Mouse (Mus musculus): ENCODE results near the gene Bloc1s5. TPM values are rescaled to one million over a fixed set of nuclear protein-coding genes. Genes with fewer than 3 reads are reported as not detected.

The Bloc1s5 gene
- polyA plus RNA-seq, 1 experiment, result 11.3 TPM

DNA sequence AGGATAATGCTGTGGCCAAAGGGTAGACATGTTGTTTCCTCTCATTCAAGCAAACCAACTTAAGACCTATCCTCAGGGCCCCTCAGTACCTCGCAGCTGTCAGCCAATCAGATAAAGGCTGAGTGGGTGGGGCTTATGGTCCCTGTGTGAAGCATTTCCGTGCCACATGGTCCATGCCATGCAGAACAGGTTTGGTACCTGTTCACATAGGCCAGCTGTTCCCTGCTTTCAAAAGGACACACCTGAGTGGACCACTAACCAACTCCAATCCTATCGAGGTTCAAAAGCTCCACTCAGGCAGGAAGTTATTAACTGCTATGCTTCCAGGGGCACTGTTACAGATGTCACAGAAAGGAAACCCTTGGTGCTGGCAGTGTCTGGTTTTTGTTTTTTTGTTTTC, 80.7 kb downstream of the Bloc1s5 start:
- TF ChIP-seq CTCF (IDR thresholded peaks at IDR 0.05; ENCODE audit: borderline replicate concordance, insufficient read depth, low read depth, low read length) (no peak), POLR2A (IDR thresholded peaks at IDR 0.05; ENCODE audit: borderline replicate concordance, insufficient read depth, low read length) (no peak)

DNA sequence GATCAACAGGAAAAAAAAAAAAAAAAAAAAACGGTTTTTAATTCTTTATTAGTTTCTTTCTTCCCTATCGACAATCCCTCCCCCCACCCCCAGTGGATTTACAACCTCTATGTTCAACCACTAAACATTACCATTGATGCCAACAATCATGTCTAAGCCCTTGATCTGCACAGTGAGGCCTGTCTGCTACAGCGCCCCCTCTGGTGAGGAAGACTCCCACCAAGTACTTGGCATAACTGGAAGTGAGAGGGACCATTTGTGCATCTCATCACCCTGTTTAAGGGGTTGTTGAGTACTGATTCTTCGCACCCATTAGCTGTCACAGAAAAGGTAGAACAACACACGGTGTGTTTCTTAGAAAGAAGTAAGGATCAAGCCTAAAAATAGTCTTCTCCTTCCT, 86.2 kb downstream of the Bloc1s5 start:
- no peak overlapping the region for H3K4me3 ChIP-seq (replicated peaks; ENCODE audit: insufficient read depth, low read depth, low read length)
- TF ChIP-seq POLR2A (IDR thresholded peaks at IDR 0.05; ENCODE audit: borderline replicate concordance, insufficient read depth, low read length) (no peak), CTCF (IDR thresholded peaks at IDR 0.05; ENCODE audit: borderline replicate concordance, insufficient read depth, low read depth, low read length) (no peak)
- H3K4me1 ChIP-seq (ENCODE audit: control insufficient read depth, insufficient read depth, low read length), result no peaks in the 10 kb centered on the region
- no peak for DNase-seq
- H3K27ac ChIP-seq (ENCODE audit: insufficient read depth, low read length), result no peak overlapping the region
- H3K27me3 ChIP-seq (ENCODE audit: control insufficient read depth, insufficient read depth, low read length), result no peaks in the 10 kb centered on the region
- WGBS, result 80% methylated on average over 5 of the region's 5 CpGs

More for the DNA sequence above, 80.7 kb downstream of the Bloc1s5 start:
- H3K4me1 ChIP-seq (ENCODE audit: control insufficient read depth, insufficient read depth, low read length), result no peaks in the 10 kb centered on the region
- H3K4me3 ChIP-seq (replicated peaks; ENCODE audit: insufficient read depth, low read depth, low read length), result no peak overlapping the region
- WGBS, result 75% methylated on average over 3 of the region's 3 CpGs
- no peak for DNase-seq
- H3K27ac ChIP-seq (ENCODE audit: insufficient read depth, low read length), result no peak overlapping the region
- no peaks in the 10 kb centered on the region for H3K27me3 ChIP-seq (ENCODE audit: control insufficient read depth, insufficient read depth, low read length)

DNA sequence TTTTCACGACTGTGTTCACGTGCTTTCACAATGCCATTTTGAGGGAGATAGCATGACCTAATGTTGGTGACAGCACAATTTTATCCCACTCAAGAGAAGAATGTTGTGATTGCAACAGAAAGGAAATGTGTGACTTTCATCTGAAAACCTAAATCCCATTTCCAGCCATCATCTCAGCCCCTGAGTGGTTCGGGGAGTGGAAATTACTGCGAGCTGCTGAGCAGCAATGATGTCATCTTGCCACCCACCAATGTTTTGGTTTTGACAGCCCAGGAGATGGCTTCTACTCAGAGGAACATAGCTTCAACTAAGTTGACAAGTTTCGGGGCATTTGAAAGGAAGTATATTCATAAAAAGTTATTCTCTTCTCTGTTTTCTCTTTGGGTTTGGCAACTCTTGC, 87.2 kb downstream of the Bloc1s5 start:
- no peak for DNase-seq
- no peak for TF ChIP-seq CTCF (IDR thresholded peaks at IDR 0.05; ENCODE audit: borderline replicate concordance, insufficient read depth, low read depth, low read length)
- TF ChIP-seq POLR2A (IDR thresholded peaks at IDR 0.05; ENCODE audit: borderline replicate concordance, insufficient read depth, low read length), result no peak
- no peak overlapping the region for H3K27ac ChIP-seq (ENCODE audit: insufficient read depth, low read length)
- WGBS, result 87% methylated on average over 5 of the region's 5 CpGs
- H3K27me3 ChIP-seq (ENCODE audit: control insufficient read depth, insufficient read depth, low read length), result no peaks in the 10 kb centered on the region
- no peaks in the 10 kb centered on the region for H3K4me1 ChIP-seq (ENCODE audit: control insufficient read depth, insufficient read depth, low read length)
- H3K4me3 ChIP-seq (replicated peaks; ENCODE audit: insufficient read depth, low read depth, low read length), result no peak overlapping the region

GRCm38 (mm10) chr13:38546754-38547153, 88.2 kb downstream of the Bloc1s5 start:
- H3K27me3 ChIP-seq (ENCODE audit: control insufficient read depth, insufficient read depth, low read length), result no peaks in the 10 kb centered on the region
- H3K4me3 ChIP-seq (replicated peaks; ENCODE audit: insufficient read depth, low read depth, low read length), result no peak overlapping the region
- DNase-seq, result no peak
- H3K27ac ChIP-seq (ENCODE audit: insufficient read depth, low read length), result no peak overlapping the region
- no peaks in the 10 kb centered on the region for H3K4me1 ChIP-seq (ENCODE audit: control insufficient read depth, insufficient read depth, low read length)
- 89% methylated on average over 4 of the region's 4 CpGs for WGBS
- TF ChIP-seq CTCF (IDR thresholded peaks at IDR 0.05; ENCODE audit: borderline replicate concordance, insufficient read depth, low read depth, low read length) (no peak), POLR2A (IDR thresholded peaks at IDR 0.05; ENCODE audit: borderline replicate concordance, insufficient read depth, low read length) (no peak)

DNA sequence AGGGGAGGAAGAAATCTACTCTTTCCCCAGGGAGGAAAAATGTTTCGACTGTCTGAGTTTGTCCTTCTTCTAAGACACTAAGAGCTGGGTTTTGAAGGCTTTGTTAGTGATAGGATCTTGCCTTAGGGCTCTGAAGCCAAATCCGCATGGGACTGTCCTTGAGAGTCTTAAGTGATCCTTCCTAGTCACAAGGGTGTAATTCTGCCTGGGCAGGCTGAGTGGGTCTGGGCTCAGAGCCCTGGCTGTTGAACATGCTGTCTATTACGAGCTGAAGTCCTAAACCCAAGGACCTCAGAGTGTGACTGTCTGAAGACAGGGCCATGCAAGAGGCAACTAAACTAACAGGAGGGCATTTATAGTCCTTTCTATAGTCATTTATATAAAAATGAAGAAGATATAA, 89.4 kb downstream of the Bloc1s5 start:
- 40% methylated on average over 3 of the region's 3 CpGs for WGBS
- H3K27ac ChIP-seq (ENCODE audit: insufficient read depth, low read length), result no peak overlapping the region
- TF ChIP-seq CTCF (IDR thresholded peaks at IDR 0.05; ENCODE audit: borderline replicate concordance, insufficient read depth, low read depth, low read length), result no peak
- TF ChIP-seq POLR2A (IDR thresholded peaks at IDR 0.05; ENCODE audit: borderline replicate concordance, insufficient read depth, low read length), result no peak
- H3K4me1 ChIP-seq (ENCODE audit: control insufficient read depth, insufficient read depth, low read length), result no peaks in the 10 kb centered on the region
- H3K27me3 ChIP-seq (ENCODE audit: control insufficient read depth, insufficient read depth, low read length), result no peaks in the 10 kb centered on the region
- no peak for DNase-seq
- no peak overlapping the region for H3K4me3 ChIP-seq (replicated peaks; ENCODE audit: insufficient read depth, low read depth, low read length)

DNA sequence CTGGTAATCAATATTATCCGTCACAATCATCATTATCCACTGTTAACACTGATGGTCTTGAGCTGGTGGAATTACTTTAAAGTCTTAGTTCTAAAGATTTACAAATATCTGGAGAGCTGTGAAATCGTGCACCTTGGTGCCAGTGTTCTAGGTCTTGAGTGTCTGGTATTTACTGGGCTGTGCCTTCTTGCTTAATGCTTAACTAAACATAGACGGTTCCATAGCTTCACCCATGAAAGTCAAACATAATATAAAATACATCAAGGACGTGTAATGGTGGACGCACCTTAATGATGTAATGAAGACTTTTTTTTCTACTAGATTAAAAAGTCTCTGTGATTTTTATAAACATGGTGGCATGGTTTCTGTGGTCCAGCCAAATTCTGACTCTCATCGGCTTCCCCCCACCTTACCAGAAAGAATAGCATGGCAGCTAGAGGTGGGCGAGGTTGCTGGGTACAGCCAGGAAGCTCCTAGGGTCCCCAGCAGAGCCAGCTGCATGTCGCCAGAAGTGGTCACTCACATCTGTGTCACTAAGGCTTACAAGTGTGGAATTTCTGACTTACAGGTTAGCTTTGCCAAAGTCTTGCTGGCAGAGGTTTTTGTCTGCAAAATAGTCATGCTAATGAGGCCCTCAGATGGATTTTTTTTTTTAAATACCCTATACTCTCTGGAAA, 90.0 kb downstream of the Bloc1s5 start:
- TF ChIP-seq POLR2A (IDR thresholded peaks at IDR 0.05; ENCODE audit: borderline replicate concordance, insufficient read depth, low read length), result no peak
- no peak for TF ChIP-seq CTCF (IDR thresholded peaks at IDR 0.05; ENCODE audit: borderline replicate concordance, insufficient read depth, low read depth, low read length)
- Histone ChIP-seq H3K4me3 (replicated peaks; ENCODE audit: insufficient read depth, low read depth, low read length) (no peak overlapping the region), H3K27ac (ENCODE audit: insufficient read depth, low read length) (no peak overlapping the region), H3K4me1 (ENCODE audit: control insufficient read depth, insufficient read depth, low read length) (no peaks in the 10 kb centered on the region), H3K27me3 (ENCODE audit: control insufficient read depth, insufficient read depth, low read length) (no peaks in the 10 kb centered on the region)
- WGBS, result 82% methylated on average over 8 of the region's 8 CpGs
- DNase-seq, result no peak

DNA sequence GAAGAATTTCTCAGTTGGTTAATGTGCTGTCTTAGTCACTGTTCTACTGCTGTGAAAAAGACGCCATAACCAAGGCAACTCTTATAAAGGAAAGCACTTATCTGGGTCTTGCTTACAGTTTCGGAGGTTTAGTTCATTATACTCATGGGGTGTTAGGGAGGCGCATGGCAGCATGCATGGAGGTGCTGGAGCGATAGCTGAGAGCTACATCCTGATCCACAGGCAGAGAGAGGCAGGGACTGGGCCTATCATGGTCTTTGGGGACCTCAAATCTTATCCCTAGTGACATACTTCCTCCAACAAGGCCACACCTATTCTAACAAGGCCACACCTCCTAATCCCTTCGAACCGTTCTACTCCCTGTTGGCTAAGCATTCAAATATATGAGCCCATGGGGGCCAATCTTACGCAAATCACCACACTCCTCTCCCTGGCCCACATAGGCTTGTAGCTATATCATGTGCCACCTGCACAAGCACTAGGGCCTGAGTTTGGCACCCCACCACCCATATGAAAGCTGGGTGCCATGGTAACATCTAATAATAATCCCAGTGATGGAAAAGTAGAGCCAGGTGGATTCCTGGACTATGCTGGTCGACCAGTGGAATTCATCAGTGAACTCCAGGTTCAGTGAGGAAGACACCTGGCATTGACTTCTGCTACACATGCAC, 91.3 kb downstream of the Bloc1s5 start:
- TF ChIP-seq CTCF (IDR thresholded peaks at IDR 0.05; ENCODE audit: borderline replicate concordance, insufficient read depth, low read depth, low read length) (no peak), POLR2A (IDR thresholded peaks at IDR 0.05; ENCODE audit: borderline replicate concordance, insufficient read depth, low read length) (no peak)
- no peak for DNase-seq
- H3K27ac ChIP-seq (ENCODE audit: insufficient read depth, low read length), result no peak overlapping the region
- no peaks in the 10 kb centered on the region for H3K4me1 ChIP-seq (ENCODE audit: control insufficient read depth, insufficient read depth, low read length)
- WGBS, result 69% methylated on average over 8 of the region's 8 CpGs
- H3K4me3 ChIP-seq (replicated peaks; ENCODE audit: insufficient read depth, low read depth, low read length), result no peak overlapping the region
- H3K27me3 ChIP-seq (ENCODE audit: control insufficient read depth, insufficient read depth, low read length), result no peaks in the 10 kb centered on the region

Other genes with a start within 250 kb of the Bloc1s5 start
- 38.7 and 41.8 TPM in 2 replicates for gene Txndc5, start 106.3 kb downstream of the Bloc1s5 start, polyA plus RNA-seq (2012; rRNA removed)
- 18.3 and 21.5 TPM in 2 replicates for gene Eef1e1, start 23.9 kb upstream of the Bloc1s5 start, polyA plus RNA-seq (2012; rRNA removed)